Mouse (Mus musculus) G1E (cell line): ENCODE results near the gene Cd300ld5. TPM values are rescaled to one million over a fixed set of nuclear protein-coding genes. Genes with fewer than 3 reads are reported as not detected.
"Not testable (repeated sequence)": the region's sequence is repeated elsewhere in the genome, so short reads cannot be mapped to it uniquely, and the experiment has no call there.

Experiments used
- ATAC-seq: 2 replicates; pipeline ENCODE4 v1.8.0; 2016; ENCODE audit warnings: mild to moderate bottlenecking; ENCODE audit not compliant: insufficient number of reproducible peaks, poor library complexity, low FRiP score, severe bottlenecking; ENCODE audit errors: extremely low read depth
- DNase-seq: peaks from one replicate; pipeline ENCODE4 v3.0.0; 2012; ENCODE audit warnings: low spot score
- H3K27me3 ChIP-seq: 2 replicates; pipeline ENCODE4 v1.6.1; 2012; ENCODE audit warnings: mild to moderate bottlenecking, low read length, inconsistent platforms; ENCODE audit not compliant: insufficient read depth
- H3K36me3 ChIP-seq: replicated peaks from 2 replicates; pipeline ENCODE3; 2012; ENCODE audit warnings: mild to moderate bottlenecking, inconsistent platforms
- H3K4me1 ChIP-seq: 2 replicates; pipeline ENCODE4 v1.6.1; 2012; ENCODE audit warnings: low read depth, low read length, inconsistent platforms, mixed read lengths; ENCODE audit not compliant: insufficient read depth
- H3K4me3 ChIP-seq: 2 replicates; pipeline ENCODE4 v1.5.1; 2012; ENCODE audit warnings: low read depth, mild to moderate bottlenecking, inconsistent platforms, low read length, moderate library complexity, mixed read lengths
- H3K9me3 ChIP-seq: replicated peaks from 2 replicates; pipeline ENCODE4 v1.6.1; 2012; ENCODE audit warnings: inconsistent platforms
- CTCF ChIP-seq: IDR thresholded peaks from 2 replicates; pipeline ENCODE4 v1.5.1; 2012; ENCODE audit warnings: low read depth, low read length, inconsistent platforms, mixed read lengths
- GATA1 ChIP-seq: IDR thresholded peaks from 2 replicates; pipeline ENCODE4 v1.6.1; 2012; ENCODE audit warnings: borderline replicate concordance, low read length, inconsistent platforms, mixed read lengths
- GATA2 ChIP-seq: IDR thresholded peaks from 2 replicates; pipeline ENCODE4 v1.6.1; 2012; ENCODE audit warnings: low read depth, low read length, inconsistent platforms, borderline replicate concordance
- POLR2AphosphoS5 ChIP-seq: IDR thresholded peaks from 2 replicates; pipeline ENCODE4 v1.6.1; 2012; ENCODE audit warnings: low read depth, low read length, inconsistent platforms; ENCODE audit not compliant: insufficient replicate concordance
- TAL1 ChIP-seq: conservative IDR thresholded peaks from 2 replicates; pipeline ENCODE4 v1.6.1; 2012; ENCODE audit warnings: low read depth, low read length, inconsistent platforms, mixed read lengths
- polyA plus RNA-seq: library from polyadenylated mRNA; stranded (reverse); fragments of >175 nt; gene quantifications from 2 replicates; pipeline ENCODE4 v1.2.3, GENCODE M21; 2012
- total RNA-seq, 2 experiments: library from RNA; stranded (forward) in 1 of 2; stranded (reverse) in 1 of 2; fragments of 200-1000 nt in 1 of 2; fragments of >200 nt in 1 of 2; fragmentation: Nextera tagmentation in 1 of 2; gene quantifications; 2 replicates each; pipeline ENCODE4 v1.2.3; 2014 to 2017

Gene Cd300ld5
- total and polyA plus RNA-seq, 3 experiments, result 10.2 TPM; not detected in 2

DNA sequence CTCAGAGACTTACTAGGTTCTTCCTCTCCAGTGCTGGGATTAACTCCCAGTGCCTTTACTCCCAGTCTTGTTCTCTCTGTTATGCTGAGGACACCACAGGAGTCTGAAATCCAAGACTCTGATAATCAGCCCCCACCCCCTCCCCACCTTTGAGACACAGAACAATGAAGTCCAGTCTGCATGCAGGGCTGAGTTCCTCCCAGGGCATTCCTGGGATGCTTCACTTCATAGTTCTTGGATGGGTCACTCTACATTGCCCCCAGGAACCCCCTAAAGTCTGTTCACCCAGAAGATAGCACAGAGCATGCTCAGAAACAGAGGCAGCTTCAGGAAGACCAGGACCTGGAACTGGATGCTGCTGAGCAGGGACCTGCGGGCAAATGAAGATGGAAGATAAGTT, 15.4 kb upstream of the Cd300ld5 start:
- DNase-seq (no peak), ATAC-seq (no peak)
- Histone ChIP-seq H3K36me3 (no peaks in the 10 kb centered on the region), H3K27me3 (no peaks in the 10 kb centered on the region), H3K9me3 (peaks cover 13% of the 10 kb centered on the region; the same call in 1 of the 2 replicates), H3K4me1 (no peaks in the 10 kb centered on the region), H3K4me3 (no peak overlapping the region)
- no peak for TF ChIP-seq CTCF
- no peak for TF ChIP-seq TAL1
- no peak for TF ChIP-seq GATA1
- no peak for TF ChIP-seq POLR2AphosphoS5
- no peak for TF ChIP-seq GATA2

DNA sequence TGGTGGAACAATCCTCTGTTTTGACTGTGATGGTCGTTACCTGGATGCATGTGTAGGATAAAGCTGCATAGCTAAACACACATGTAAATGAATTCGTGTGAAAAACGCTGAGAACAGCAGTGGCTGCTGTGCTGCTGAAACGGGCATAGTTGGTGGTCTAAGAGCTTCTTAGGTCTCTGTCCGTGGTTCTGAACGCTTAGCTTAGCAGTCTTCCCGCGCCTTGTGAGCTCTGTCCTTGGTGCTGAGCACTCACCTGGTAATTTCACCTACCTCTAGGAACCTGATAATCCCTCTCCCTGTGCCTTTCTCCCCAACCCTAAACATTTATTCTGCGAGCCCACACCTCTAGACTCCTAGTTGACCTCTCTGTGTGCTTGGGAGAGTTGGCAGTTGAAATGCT, 14.6 kb upstream of the Cd300ld5 start:
- ATAC-seq (no peak), DNase-seq (no peak)
- H3K27me3 ChIP-seq, result no peaks in the 10 kb centered on the region
- no peaks in the 10 kb centered on the region for H3K4me1 ChIP-seq
- no peaks in the 10 kb centered on the region for H3K36me3 ChIP-seq
- TF ChIP-seq CTCF (no peak), GATA2 (no peak), GATA1 (no peak), TAL1 (no peak), POLR2AphosphoS5 (no peak)
- H3K4me3 ChIP-seq, result no peak overlapping the region
- H3K9me3 ChIP-seq, result peaks cover 15% of the 10 kb centered on the region; the same call in 1 of the 2 replicates

DNA sequence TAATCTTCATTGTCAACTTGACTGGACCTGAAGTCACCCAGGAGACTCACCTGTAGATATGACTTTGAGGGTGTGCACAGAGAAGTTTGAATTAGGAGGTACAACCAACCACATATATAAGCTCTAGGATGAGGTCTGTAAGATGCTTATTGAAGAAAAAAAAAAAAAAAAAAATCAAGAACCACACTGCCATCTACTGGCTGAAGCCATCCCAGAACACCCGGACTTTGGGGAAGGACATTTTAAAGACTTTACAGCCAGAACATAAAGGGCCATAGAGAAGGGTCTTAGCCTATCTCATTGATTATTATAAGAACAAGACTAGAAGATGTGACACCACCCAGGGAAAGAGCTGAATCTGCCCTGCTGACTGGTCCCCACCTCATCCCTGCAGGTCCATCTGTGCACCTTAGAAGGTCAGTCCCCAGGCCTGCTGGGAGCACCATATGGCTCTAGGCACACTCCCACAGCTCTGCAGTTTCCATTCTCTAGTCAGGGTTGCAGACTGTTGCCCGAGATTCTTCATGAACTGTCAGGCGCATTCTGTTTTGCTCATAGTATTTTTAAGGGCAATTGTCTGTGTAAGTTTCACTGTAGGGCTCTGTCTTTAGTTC, 11.8 kb upstream of the Cd300ld5 start:
- H3K4me3 ChIP-seq, result no peak overlapping the region
- peaks cover 18% of the 10 kb centered on the region for H3K9me3 ChIP-seq
- DNase-seq (no peak), ATAC-seq (no peak)
- no peaks in the 10 kb centered on the region for H3K27me3 ChIP-seq
- no peaks in the 10 kb centered on the region for H3K4me1 ChIP-seq
- H3K36me3 ChIP-seq, result no peaks in the 10 kb centered on the region
- TF ChIP-seq CTCF (no peak), POLR2AphosphoS5 (no peak), GATA1 (no peak), TAL1 (no peak), GATA2 (no peak)

DNA sequence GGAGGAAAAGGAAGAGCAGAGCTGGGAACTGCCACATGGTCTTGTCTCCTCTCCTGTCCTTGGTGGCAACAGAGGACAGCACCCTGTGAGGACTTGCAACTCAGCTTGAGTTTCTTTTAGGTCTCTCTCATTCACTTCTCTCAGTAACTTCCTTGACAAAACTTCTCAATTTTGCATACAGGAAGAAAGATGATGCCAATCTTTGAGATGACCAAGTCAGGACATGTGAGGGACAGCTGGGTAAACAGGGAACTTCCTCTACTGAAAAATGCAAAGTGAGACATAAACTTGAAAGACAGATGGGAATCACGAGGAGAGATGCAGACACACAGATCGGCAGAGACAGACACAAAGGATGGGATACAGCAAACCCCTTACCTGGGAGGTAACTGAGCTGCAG, 10.7 kb upstream of the Cd300ld5 start, which contains the start of gene Cd300ld3:
TSS of gene Cd300ld3 (minus strand) at position 151 of the 400 bp plus-strand sequence.
- TF ChIP-seq POLR2AphosphoS5, result no peak
- TF ChIP-seq GATA1, result no peak
- no peak for TF ChIP-seq CTCF
- TF ChIP-seq GATA2, result no peak
- TF ChIP-seq TAL1, result no peak
- Histone ChIP-seq H3K36me3 (no peaks in the 10 kb centered on the region), H3K9me3 (peaks cover 14% of the 10 kb centered on the region), H3K27me3 (no peaks in the 10 kb centered on the region), H3K4me3 (no peak within 1 kb of the TSS), H3K4me1 (no peaks in the 10 kb centered on the region)
- DNase-seq, result no peak
- no peak for ATAC-seq

DNA sequence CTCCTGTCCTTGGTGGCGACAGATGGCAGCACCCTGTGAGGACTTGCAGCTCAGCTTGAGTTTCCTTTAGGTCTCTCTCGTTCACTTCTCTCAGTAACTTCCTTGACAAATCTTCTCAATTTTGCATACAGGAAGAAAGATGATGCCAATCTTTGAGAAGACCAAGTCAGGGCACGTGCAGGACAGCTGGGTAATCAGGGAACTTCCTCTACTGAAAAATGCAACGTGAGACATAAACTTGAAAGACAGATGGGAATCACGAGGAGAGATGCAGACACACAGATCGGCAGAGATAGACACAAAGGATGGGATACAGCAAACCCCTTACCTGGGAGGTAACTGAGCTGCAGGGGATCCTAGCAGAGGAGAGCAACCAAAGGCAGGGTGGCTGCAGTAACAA, 10.7 kb downstream of the Cd300ld5 start, which contains the start of gene Cd300ld4:
TSS of gene Cd300ld4 (minus strand) at position 101 of the 400 bp plus-strand sequence.
- not testable (repeated sequence) for H3K36me3 ChIP-seq, H3K4me1 ChIP-seq, DNase-seq, H3K4me3 ChIP-seq, ATAC-seq, H3K9me3 ChIP-seq, H3K27me3 ChIP-seq

DNA sequence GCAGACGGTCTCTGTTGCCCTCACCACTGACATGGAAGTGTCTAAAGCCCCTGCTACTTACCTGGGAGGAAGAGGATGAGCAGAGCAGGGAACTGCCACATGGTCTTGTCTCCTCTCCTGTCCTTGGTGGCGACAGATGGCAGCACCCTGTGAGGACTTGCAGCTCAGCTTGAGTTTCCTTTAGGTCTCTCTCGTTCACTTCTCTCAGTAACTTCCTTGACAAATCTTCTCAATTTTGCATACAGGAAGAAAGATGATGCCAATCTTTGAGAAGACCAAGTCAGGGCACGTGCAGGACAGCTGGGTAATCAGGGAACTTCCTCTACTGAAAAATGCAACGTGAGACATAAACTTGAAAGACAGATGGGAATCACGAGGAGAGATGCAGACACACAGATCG, 21.5 kb downstream of the Cd300ld5 start, which contains the start of gene Cd300ld2:
TSS of gene Cd300ld2 (minus strand) at position 101 of the 400 bp plus-strand sequence.
- not testable (repeated sequence) for H3K9me3 ChIP-seq, H3K36me3 ChIP-seq, H3K27me3 ChIP-seq, H3K4me1 ChIP-seq, ATAC-seq, DNase-seq, H3K4me3 ChIP-seq

DNA sequence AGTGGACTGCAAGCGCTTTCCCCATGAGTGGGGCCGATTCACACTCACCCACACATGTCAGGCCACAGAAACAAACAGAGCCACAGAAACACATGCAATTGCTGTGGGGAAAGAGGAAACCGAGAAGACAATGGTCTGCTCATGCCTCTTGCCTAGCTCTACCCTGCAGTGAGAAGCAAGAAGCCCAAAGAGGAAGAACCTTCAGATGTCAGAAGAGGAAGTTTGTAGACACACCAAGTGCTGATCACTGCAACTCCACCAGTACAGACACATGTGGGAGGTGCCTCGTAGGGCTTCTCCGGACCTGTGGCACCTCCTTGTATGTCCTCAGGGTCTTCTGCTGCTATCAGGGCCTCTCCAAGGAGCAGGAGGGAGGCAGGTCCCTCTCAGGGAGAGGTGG, 33.5 kb downstream of the Cd300ld5 start:
- no peaks in the 10 kb centered on the region for H3K36me3 ChIP-seq
- no peaks in the 10 kb centered on the region for H3K27me3 ChIP-seq
- DNase-seq, result no peak
- no peak for TF ChIP-seq TAL1
- no peak for TF ChIP-seq GATA1
- no peak for TF ChIP-seq GATA2
- TF ChIP-seq CTCF, result no peak
- TF ChIP-seq POLR2AphosphoS5, result no peak
- ATAC-seq, result no peak
- peaks cover 8% of the 10 kb centered on the region for H3K9me3 ChIP-seq
- H3K4me3 ChIP-seq, result no peak overlapping the region
- no peaks in the 10 kb centered on the region for H3K4me1 ChIP-seq
